Mouse (Mus musculus): Measurements from ENCODE around the gene Slc25a28. TPM values are rescaled to one million over a fixed set of nuclear protein-coding genes. Genes with fewer than 3 reads are reported as not detected.

Slc25a28 gene
- total RNA-seq (2014; rRNA removed) (35.7 and 53.1 TPM in 2 replicates), polyA plus RNA-seq (2015; fragmentation: Nextera tagmentation; extraction: Ambion mirVana) (16.1 and 18.1 TPM in 2 replicates)

DNA sequence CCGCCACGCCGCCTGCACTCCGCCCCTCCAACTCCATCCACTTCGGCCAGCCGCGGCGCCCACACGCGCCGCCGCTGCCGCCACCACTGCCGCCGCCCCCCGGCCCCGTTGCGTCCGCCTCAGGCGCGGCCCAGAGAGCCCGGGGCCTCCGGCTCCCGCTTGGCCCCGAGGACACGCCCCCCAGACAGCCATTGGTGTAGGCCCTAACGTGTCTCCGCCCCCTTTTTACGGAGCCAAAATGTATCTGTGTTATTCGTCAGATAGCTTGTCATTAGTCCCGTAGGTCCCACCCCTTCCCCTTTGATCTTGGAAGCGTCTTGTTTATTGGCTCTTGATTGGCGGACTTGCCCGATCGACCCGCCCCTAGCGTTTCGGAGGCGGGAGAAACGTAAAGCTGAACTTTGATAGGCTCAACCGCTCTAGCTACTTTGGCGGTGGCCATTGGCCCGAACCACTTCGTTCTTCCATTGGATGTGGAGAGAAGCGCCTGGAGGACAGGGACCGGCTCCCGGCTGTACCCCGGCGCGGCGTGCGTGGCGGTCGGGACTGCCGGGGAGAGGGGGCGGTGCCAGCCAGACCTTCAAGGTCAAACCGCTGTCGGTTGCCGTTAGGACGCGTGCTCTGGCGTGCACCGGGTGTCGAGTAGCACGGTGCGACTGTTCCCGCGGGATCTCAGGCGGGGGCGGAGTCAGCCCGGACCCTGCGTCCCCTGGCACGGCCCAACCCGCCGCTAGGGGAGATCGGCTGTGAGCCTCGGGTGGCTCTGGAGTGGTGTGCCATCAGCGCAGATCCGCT is at the start of gene Slc25a28:
Gene Slc25a28, minus strand, starts transcription at position 152 of the 795 bp plus-strand sequence.
- under 1% methylated on average over 75 of the region's 79 CpGs for WGBS
- Histone ChIP-seq H3K4me1 (ENCODE audit: insufficient read depth, low read length) (peaks cover 21% of the 10 kb centered on the region), H3K9me3 (ENCODE audit: low read length) (no peaks in the 10 kb centered on the region), H3K4me3 (ENCODE audit: low read length) (peak within 1 kb of the TSS; percentile 86), H3K36me3 (ENCODE audit: insufficient read depth, low read length) (no peaks in the 10 kb centered on the region), H3K9ac (replicated peaks; ENCODE audit: low read length) (peak within 1 kb of the TSS; percentile 88), H3K27ac (peak within 1 kb of the TSS; percentile 99), H3K27me3 (ENCODE audit: insufficient read depth, low read length) (no peaks in the 10 kb centered on the region), H3K4me2 (ENCODE audit: low read depth, low read length) (peak within 1 kb of the TSS; percentile 93)
- ATAC-seq (peak; percentile 96), DNase-seq (ENCODE audit: low spot score) (peak; percentile 100)
- TF ChIP-seq CTCF (IDR thresholded peaks at IDR 0.05; ENCODE audit: low read depth) = peak; percentile 86

DNA sequence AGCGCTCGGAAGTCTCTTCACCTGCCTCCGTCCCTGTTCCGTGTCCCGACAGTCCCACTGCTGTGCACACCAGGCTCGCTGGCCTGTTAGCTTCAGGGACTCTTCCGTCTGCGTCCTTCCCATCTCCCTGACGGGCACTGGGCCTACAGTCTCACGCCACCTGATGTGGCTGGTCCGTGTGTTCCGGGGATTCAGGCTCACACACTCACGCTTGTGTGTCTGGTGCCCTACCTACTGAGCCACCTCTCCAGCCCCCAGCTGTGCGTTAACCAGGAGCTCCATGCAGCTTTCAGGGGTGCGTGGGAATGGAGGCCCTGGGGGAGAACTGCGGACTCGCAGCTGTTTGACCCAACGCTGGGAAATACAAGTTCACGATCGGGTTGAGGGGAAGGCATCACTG is 49.5 kb upstream of the Slc25a28 start:
- H3K9me3 ChIP-seq (ENCODE audit: low read length) = no peaks in the 10 kb centered on the region
- WGBS = 94% methylated on average over 20 of the region's 20 CpGs
- no peaks in the 10 kb centered on the region for H3K27me3 ChIP-seq (ENCODE audit: insufficient read depth, low read length)
- DNase-seq (ENCODE audit: low spot score) (no peak), ATAC-seq (no peak)
- peaks cover 30% of the 10 kb centered on the region; the same call in 1 of the 2 replicates for H3K36me3 ChIP-seq (ENCODE audit: insufficient read depth, low read length)
- no peak for TF ChIP-seq CTCF (IDR thresholded peaks at IDR 0.05; ENCODE audit: low read depth)
- no peak overlapping the region for H3K27ac ChIP-seq
- no peak overlapping the region for H3K4me3 ChIP-seq (ENCODE audit: low read length)
- H3K4me2 ChIP-seq (ENCODE audit: low read depth, low read length) = no peak overlapping the region
- no peaks in the 10 kb centered on the region for H3K4me1 ChIP-seq (ENCODE audit: insufficient read depth, low read length)
- no peak overlapping the region for H3K9ac ChIP-seq (replicated peaks; ENCODE audit: low read length)

DNA sequence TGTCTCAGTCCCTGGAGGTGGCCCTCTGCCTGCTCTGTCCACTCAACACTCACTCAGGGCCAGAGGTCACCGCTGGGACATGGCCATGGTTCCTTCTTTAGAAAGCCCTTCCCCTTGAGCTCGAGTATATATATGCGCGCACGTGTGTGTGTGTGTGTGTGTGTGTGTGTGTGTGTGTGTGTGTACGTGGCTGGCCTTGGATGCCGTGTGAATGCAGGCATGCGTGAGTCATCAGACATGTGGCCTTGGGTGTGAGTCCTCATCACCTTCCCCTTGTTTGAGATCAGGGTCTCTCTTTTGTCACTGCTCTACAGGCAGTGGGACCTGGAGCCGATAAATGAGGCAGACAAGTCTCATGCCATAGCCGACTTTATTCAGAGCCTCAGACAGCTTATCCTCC is 48.8 kb upstream of the Slc25a28 start:
- H3K27ac ChIP-seq = no peak overlapping the region
- no peak overlapping the region for H3K9ac ChIP-seq (replicated peaks; ENCODE audit: low read length)
- peaks cover 31% of the 10 kb centered on the region; the same call in 1 of the 2 replicates for H3K36me3 ChIP-seq (ENCODE audit: insufficient read depth, low read length)
- no peaks in the 10 kb centered on the region for H3K4me1 ChIP-seq (ENCODE audit: insufficient read depth, low read length)
- H3K4me3 ChIP-seq (ENCODE audit: low read length) = no peak overlapping the region
- no peak for TF ChIP-seq CTCF (IDR thresholded peaks at IDR 0.05; ENCODE audit: low read depth)
- DNase-seq (ENCODE audit: low spot score) (no peak), ATAC-seq (no peak)
- WGBS = 81% methylated on average over 10 of the region's 10 CpGs
- H3K27me3 ChIP-seq (ENCODE audit: insufficient read depth, low read length) = no peaks in the 10 kb centered on the region
- no peak overlapping the region for H3K4me2 ChIP-seq (ENCODE audit: low read depth, low read length)
- H3K9me3 ChIP-seq (ENCODE audit: low read length) = no peaks in the 10 kb centered on the region

DNA sequence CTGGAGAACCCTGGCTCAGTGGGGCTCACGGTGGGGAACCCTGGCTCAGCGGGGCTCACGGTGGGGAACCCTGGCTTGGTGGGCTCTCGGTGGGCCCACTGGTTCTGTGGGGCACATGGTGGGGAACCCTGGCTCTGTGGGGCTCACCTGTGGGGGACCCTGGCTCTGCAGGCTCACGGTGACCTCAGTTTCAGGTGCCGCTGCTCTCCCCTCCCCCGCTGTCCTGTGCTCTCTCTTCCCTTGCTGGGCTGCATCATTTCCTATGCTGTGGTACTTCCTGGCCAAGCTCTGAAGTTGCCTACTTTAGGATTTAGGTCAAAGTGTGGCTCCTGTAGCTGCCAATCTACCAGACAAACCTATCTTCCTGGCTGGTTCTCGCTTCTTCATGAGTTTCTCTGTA is 48.2 kb upstream of the Slc25a28 start:
- no peaks in the 10 kb centered on the region for H3K9me3 ChIP-seq (ENCODE audit: low read length)
- WGBS = 75% methylated on average over 8 of the region's 8 CpGs
- TF ChIP-seq CTCF (IDR thresholded peaks at IDR 0.05; ENCODE audit: low read depth) = no peak
- no peak overlapping the region for H3K27ac ChIP-seq
- ATAC-seq = no peak
- no peak for DNase-seq (ENCODE audit: low spot score)
- no peak overlapping the region for H3K4me2 ChIP-seq (ENCODE audit: low read depth, low read length)
- no peaks in the 10 kb centered on the region for H3K27me3 ChIP-seq (ENCODE audit: insufficient read depth, low read length)
- no peaks in the 10 kb centered on the region for H3K4me1 ChIP-seq (ENCODE audit: insufficient read depth, low read length)
- no peak overlapping the region for H3K9ac ChIP-seq (replicated peaks; ENCODE audit: low read length)
- H3K36me3 ChIP-seq (ENCODE audit: insufficient read depth, low read length) = peaks cover 31% of the 10 kb centered on the region; the same call in 1 of the 2 replicates
- no peak overlapping the region for H3K4me3 ChIP-seq (ENCODE audit: low read length)

DNA sequence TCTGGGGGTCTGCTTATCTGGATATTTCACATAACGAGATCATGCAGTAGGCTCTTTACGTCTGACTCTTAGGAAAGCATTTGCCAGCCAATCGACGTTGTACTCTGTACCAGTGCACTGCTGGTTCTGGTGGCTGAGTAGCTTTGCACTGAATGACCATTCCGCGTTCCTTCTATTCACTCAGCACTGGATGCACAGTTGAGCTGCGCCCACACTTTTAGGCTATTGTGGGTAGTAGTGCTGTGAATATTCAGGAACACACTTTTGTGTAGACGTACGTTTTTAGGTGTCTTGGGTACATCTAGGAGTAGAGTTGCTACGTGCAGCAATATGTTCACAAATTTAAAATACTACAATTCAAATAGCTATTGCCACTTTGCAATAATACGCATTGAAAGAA is 45.4 kb upstream of the Slc25a28 start:
- Histone ChIP-seq H3K4me3 (ENCODE audit: low read length) (no peak overlapping the region), H3K4me2 (ENCODE audit: low read depth, low read length) (no peak overlapping the region), H3K9me3 (ENCODE audit: low read length) (no peaks in the 10 kb centered on the region), H3K27ac (no peak overlapping the region), H3K27me3 (ENCODE audit: insufficient read depth, low read length) (no peaks in the 10 kb centered on the region), H3K4me1 (ENCODE audit: insufficient read depth, low read length) (no peaks in the 10 kb centered on the region), H3K36me3 (ENCODE audit: insufficient read depth, low read length) (peaks cover 29% of the 10 kb centered on the region; the same call in 1 of the 2 replicates), H3K9ac (replicated peaks; ENCODE audit: low read length) (no peak overlapping the region)
- DNase-seq (ENCODE audit: low spot score) (no peak), ATAC-seq (no peak)
- WGBS = 94% methylated on average over 11 of the region's 11 CpGs
- TF ChIP-seq CTCF (IDR thresholded peaks at IDR 0.05; ENCODE audit: low read depth) = no peak

DNA sequence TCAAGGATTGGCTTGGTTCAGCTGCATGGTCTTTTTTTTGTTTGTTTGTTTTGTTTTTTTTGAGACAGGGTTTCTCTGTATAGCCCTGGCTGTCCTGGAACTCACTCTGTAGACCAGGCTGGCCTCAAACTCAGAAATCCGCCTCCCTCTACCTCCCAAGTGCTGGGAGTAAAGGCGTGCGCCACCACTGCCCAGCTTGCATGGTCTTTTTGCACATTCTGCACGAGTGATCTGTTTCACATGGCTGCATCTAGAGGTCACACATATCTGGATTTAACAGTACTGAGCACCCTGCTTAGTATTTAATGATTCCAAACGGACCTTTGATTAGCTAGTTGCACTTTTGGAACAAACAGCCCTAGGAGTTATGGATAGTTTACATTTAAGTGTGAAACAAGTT is 37.3 kb upstream of the Slc25a28 start:
- ATAC-seq = no peak
- TF ChIP-seq CTCF (IDR thresholded peaks at IDR 0.05; ENCODE audit: low read depth) = no peak
- peaks cover 5% of the 10 kb centered on the region; the same call in 1 of the 2 replicates for H3K36me3 ChIP-seq (ENCODE audit: insufficient read depth, low read length)

More for the DNA sequence above, 37.3 kb upstream of the Slc25a28 start:
- H3K4me2 ChIP-seq (ENCODE audit: low read depth, low read length) = no peak overlapping the region
- H3K4me1 ChIP-seq (ENCODE audit: insufficient read depth, low read length) = no peaks in the 10 kb centered on the region
- H3K27me3 ChIP-seq (ENCODE audit: insufficient read depth, low read length) = no peaks in the 10 kb centered on the region
- H3K9ac ChIP-seq (replicated peaks; ENCODE audit: low read length) = no peak overlapping the region
- H3K27ac ChIP-seq = no peak overlapping the region
- no peak for DNase-seq (ENCODE audit: low spot score)
- no peak overlapping the region for H3K4me3 ChIP-seq (ENCODE audit: low read length)
- WGBS = 79% methylated on average over 5 of the region's 5 CpGs
- no peaks in the 10 kb centered on the region for H3K9me3 ChIP-seq (ENCODE audit: low read length)
